Mouse (Mus musculus): ENCODE measurements around the gene Pih1d1.

Gene Pih1d1

GRCm38 (mm10) chr7:45126844-45127699 is 27.0 kb upstream of the Pih1d1 start:
- DNase-seq (ENCODE audit: low spot score in 2 of 2), result no peak

DNA sequence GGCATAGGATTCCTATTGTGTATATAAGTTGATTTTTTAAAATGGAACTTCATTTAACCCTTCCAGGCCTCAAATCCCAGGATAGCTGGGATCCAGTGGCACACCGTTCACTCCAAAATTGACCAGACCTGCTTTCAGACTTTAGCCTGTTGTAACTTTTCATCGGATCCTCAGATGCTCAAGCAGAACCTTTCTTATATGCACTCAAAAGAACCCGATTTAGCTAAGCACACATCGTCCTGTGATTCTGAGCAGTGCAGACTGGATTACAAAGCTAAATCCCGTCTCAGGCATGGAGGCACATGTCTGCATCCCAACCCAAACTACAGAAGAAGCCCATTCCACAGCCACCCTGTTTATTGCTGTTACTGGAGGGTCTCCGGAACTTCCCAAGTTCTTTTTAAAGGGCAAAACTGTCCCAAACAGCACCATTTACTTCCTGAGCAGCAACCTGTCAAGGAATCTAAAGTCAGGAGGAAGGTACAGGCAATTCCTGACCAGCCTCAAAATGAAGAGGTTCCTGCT is 26.3 kb upstream of the Pih1d1 start:
- DNase-seq (ENCODE audit: low spot score in 2 of 2), result no peak

DNA sequence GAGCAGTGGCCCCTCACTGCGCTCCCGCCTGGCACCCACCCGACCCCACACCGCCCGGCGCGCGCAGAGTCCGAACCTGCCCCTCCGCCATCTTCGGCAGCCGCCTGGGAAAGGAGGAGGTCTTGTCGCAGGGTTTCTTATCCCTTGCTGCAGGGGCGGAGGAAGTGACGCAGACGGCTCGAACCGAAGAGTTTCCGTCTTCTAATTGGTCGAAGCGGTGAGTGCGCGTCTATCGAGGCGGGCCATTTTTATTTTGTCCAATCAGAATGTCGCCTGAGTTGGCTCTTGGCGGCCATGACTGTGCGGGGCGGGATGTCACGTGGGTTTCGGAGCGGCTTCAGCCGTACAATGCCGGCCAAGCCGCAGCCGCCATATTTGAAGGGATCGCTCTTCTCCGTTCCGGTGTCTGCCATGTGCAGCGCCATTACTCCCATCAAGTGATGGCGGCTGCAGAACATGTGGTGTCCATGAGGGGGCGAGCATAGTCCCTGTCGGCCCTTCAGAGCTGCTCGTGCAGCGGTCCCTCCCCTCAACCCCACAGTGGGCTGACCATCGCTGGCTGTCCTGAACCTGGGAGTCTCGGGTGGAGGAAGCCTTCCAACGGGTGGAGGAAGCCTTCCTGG is 25.4 kb upstream of the Pih1d1 start, which contains the start of gene Rpl13a:
Gene Rpl13a (minus strand): TSS at position 138 of the 623 bp plus-strand sequence.
- DNase-seq (ENCODE audit: low spot score in 2 of 2), result peak; percentile 92 to 95

- no peak for DNase-seq (ENCODE audit: low spot score in 2 of 2)
These were observed 24.8 kb upstream of the Pih1d1 start for GRCm38 (mm10) chr7:45129318-45129717.

- DNase-seq (ENCODE audit: low spot score in 2 of 2), result no peak
These were observed 24.2 kb upstream of the Pih1d1 start for GRCm38 (mm10) chr7:45129776-45130512.

- DNase-seq (ENCODE audit: low spot score in 2 of 2), result no peak
These were observed 22.3 kb upstream of the Pih1d1 start for GRCm38 (mm10) chr7:45131850-45132249.

DNA sequence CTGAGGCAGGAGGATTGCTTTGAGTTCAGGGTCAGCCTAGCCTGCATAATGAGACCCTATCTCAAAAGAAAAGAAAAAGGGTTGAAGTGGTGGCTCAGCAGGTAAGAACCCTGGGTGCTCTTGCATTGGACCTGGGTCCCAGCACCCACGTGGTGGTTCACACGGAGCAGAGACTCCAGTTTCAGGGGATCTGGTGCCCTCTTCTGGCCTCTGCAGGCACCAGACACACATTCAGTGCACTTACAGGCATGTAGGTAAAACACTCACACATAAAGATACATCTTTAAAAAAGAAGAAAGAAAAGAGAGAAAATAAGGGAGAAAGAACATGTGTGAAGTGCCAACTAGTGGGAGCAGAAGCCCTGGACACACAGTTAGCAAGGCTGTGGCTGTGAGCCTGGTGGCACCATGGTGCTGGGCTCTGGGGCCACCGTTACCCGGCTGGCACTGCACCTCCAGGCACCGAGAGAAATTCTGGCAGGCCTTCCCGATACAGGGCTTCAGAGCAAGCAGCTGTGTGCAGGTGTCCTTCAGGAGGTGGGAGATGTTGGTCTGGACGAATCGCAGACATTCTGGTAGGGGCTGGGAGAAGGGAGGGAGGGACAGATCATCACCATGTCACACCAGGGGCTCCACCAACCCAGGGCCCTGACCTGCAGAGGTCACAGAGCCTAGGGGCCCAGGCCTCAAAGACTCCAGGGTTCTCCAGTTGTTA is 20.5 kb upstream of the Pih1d1 start:
- DNase-seq (ENCODE audit: low spot score in 2 of 2), result no peak

- DNase-seq (ENCODE audit: low spot score in 2 of 2), result peak in 1 of 2 experiments; percentile 46
These were observed 19.5 kb upstream of the Pih1d1 start for GRCm38 (mm10) chr7:45134544-45135026.

- DNase-seq (ENCODE audit: low spot score in 2 of 2), result no peak
These were observed 18.7 kb upstream of the Pih1d1 start for GRCm38 (mm10) chr7:45135370-45135769.

- peak; percentile 85 to 90 for DNase-seq (ENCODE audit: low spot score in 2 of 2)
These were observed 18.0 kb upstream of the Pih1d1 start, which contains the start of the genes Gm45713 and Flt3l for GRCm38 (mm10) chr7:45135993-45136567. TSS of gene Gm45713 (minus strand) at chr7:45136231. TSS of gene Flt3l (minus strand) at chr7:45136432.

- no peak for DNase-seq (ENCODE audit: low spot score in 2 of 2)
These were observed 16.7 kb upstream of the Pih1d1 start for GRCm38 (mm10) chr7:45137171-45138006.

GRCm38 (mm10) chr7:45138403-45138802 is 15.7 kb upstream of the Pih1d1 start:
- no peak for DNase-seq (ENCODE audit: low spot score in 2 of 2)

DNA sequence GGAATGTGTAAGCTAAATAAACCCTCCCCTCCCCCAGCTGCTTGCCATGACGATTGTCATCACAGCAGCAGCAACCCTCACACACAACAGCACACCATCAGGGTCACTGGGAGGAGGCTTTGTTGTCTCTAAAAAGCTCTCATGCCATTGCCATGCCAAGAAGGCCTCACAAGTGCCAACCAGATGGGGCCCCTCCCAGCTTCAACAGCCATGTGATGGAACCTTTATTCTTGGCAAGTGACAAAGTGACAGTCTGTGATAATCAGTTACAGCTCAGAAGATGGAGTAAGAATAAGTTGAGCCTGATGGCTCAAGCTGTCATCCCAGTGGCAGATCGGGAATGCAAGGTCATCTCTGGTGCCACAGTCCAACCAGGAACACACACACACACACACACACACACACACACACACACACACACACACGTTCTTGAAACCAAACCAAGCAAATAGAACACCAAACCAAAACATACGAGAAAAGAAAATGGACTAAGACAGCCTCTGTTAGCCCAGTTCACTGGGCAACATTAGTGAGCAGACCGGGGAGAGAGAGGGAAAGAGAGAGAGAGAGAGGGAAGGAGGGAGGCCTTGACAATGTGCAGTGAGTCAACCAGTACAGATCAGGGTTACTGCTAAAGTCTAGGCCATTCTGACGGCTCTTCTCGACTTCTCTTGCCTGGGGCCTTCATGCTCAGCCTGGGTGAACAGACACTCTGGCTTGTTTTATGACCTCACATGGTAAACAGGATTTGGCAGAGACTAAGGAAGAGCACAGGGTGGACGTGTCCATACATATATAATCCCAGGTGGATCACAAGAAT is 14.0 kb upstream of the Pih1d1 start:
- no peak for DNase-seq (ENCODE audit: low spot score in 2 of 2)

- no peak for DNase-seq (ENCODE audit: low spot score in 2 of 2)
These were observed 12.8 kb upstream of the Pih1d1 start for GRCm38 (mm10) chr7:45141319-45141718.

DNA sequence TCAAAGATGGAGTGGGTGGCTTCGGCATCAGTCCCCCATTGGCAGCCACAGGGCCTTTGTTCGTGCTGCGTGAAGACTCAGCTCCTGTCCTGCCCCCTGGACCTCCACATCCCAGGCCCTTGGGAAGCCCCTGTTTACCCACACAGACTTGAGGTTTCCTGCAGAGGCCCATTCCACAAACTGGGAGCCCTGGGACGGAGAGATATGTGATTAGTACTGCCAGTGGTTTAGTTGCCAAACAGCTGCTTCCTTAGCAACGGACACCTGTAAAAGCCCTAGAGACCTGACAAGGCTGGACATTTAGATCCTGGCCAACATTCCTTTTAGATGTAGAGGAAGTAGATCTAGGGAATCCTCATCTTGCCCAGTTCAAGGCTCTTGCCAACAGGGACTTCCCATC is 12.2 kb upstream of the Pih1d1 start:
- no peak for DNase-seq (ENCODE audit: low spot score in 2 of 2)

- DNase-seq (ENCODE audit: low spot score in 2 of 2), result no peak
These were observed 9.5 kb upstream of the Pih1d1 start for GRCm38 (mm10) chr7:45144368-45145174.

DNA sequence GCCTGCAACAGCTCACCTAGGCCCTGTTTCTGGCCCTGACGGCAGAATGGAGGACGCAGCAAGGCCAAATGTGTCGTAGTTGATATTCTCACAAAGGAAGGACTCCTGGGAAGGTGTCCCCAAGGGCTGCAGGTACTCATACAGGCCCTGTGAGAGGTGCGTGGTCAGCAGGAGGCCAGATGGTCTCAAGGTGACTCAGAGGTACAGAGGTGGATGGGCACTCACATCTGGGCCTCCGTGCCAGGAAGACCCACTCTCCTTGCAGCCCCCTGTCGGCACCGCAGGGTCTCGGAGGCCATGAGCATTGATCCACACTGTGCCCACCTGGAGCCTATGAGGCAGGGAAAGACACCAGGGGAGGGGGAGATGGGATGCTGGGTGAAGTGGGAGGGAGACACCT is 8.6 kb upstream of the Pih1d1 start:
- no peak for DNase-seq (ENCODE audit: low spot score in 2 of 2)

GRCm38 (mm10) chr7:45147267-45147666 is 6.8 kb upstream of the Pih1d1 start:
- no peak for DNase-seq (ENCODE audit: low spot score in 2 of 2)

All from spleen, postnatal 14 days (tissue).